Mouse (Mus musculus) c-Kit-negative CD71-positive TER-119-positive erythroid progenitor cells, embryonic 14.5 days (primary cell): ENCODE data around the gene Golgb1.

ENCODE experiments used
- DNase-seq: peaks from one replicate; pipeline ENCODE4 v3.0.0-alpha.2; 2013; ENCODE audit warnings: low read depth, low spot score

Gene Golgb1

GRCm38 (mm10) chr16:36918505-36918904 is 43.6 kb downstream of the Golgb1 start:
- no peak for DNase-seq

- DNase-seq: no peak
Measured at GRCm38 (mm10) chr16:36920410-36920809, 45.5 kb downstream of the Golgb1 start.

- DNase-seq: no peak
Measured at GRCm38 (mm10) chr16:36921067-36921613, 46.2 kb downstream of the Golgb1 start.

GRCm38 (mm10) chr16:36921980-36922379 is 47.0 kb downstream of the Golgb1 start:
- no peak for DNase-seq

- no peak for DNase-seq
Measured at GRCm38 (mm10) chr16:36924312-36924711, 49.4 kb downstream of the Golgb1 start.

DNA sequence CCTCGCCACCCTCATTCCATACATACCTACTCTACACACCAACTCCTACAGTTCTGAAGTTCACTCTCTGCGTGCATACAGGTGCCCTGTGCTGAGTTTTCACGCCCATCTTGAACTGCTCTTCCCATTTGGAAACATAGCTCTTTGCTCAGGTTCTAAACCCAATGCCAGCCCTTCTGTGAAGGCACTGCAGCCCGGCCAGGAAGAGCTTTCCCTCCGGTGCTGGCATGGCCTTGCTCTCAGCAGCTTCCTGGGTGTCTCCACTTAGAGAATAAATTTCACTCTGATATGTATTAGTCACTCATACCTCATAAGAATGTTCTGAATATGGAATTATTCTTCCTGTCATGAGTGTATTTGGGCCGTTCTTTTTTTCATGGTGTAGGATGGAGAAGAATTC is 50.4 kb downstream of the Golgb1 start:
- no peak for DNase-seq

DNA sequence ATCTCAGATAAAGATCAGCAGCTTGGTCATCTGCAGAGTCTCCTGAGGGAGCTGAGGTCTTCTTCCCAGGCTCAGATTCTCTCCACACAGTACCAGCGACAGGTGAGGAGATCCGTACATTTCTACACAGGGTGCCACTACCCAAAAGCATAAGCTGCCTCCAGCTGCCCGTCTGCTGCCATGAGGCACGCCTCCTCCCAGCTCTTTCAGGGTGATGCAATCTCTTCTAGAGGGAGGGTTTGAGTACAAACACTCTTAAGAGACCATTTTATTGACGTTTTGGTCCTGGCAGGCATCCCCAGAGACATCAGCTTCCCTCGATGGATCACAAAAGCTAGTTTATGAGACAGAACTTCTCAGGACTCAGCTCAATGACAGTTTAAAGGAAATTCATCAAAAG is 50.9 kb downstream of the Golgb1 start:
- no peak for DNase-seq

- no peak for DNase-seq
Measured at GRCm38 (mm10) chr16:36926514-36927447, 51.8 kb downstream of the Golgb1 start.

GRCm38 (mm10) chr16:36927495-36928105 is 52.7 kb downstream of the Golgb1 start:
- DNase-seq: no peak

DNA sequence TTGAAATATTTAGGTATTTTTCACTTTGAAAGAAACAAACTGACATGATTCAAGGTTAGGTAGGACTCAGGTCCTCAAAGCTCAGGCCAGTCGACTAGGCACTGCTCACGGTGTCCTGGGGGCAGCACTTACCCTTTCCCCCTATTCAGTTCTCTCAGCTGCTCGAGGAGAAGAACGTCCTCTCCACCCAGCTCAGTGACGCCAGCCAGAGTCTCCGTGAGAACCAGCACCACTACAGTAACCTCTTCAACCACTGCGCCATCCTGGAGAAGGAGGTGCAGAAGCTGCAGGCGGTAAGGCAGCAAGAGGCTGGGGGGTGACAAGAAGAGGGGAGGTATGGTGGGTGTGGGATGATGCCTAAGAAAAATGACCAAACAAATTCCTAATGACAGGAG is 53.2 kb downstream of the Golgb1 start:
- no peak for DNase-seq

- no peak for DNase-seq
Measured at GRCm38 (mm10) chr16:36929216-36929615, 54.3 kb downstream of the Golgb1 start.

DNA sequence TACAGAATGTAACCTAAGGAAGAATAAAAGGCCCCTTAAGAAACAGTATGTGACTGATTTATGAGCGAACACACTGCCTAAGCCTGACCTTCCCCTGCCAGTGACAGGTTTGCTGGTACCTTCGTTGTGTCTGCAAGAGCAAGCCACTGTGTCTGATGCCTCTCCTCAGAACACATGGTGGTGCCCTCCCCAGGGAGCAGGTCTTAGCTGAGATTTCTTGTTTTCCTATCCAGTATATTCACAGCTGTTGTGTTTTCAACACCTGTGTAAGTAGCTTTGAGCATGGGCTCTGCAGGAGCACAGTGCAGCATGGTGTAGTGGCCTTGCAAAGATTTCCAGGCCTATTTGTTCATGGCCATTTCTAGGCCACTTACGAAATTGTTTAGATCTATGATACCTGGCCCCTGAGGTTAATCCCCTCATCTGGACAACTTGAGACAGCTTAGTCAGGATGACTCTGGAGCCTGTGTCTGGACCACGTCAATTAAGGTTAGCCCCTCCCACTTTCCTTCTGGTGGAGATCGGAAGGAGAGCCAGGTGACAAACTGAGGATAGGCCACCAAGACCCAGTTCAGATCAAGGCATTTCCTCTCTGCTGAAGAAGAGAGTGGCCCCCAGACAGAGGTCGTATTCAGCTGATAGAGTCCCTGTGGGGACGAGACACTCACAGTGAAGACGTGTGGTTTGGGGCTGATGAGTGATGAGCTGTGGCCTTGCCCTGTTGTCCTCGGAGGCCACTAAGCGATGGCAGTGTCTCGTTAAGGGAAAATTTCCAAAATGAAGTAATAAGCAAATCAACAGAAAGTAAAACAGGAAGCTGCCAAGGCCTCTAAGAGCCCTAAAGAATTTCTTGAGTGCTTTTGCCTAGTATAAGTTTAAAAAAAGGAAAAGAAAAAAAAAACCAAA is 55.5 kb downstream of the Golgb1 start:
- DNase-seq: no peak

DNA sequence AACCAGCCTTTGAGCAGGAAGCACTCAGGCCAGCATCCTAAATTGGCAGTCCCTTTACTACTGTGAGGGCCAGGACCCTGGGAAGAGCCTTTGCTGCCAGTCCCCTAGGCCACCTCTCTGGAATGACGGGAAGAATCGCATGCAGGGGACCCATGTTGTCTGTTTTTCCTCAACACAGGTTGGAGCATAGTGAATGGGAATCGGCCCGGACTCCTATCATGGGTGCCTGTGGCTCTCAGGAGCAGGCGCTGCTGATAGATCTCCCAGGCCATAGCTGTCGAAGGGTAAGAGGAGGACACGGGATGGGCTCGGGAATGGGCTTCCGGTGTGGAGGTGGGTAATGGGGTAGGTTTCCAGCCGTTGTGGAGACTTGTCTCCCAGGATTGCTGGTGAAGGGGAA is 56.4 kb downstream of the Golgb1 start:
- no peak for DNase-seq

DNA sequence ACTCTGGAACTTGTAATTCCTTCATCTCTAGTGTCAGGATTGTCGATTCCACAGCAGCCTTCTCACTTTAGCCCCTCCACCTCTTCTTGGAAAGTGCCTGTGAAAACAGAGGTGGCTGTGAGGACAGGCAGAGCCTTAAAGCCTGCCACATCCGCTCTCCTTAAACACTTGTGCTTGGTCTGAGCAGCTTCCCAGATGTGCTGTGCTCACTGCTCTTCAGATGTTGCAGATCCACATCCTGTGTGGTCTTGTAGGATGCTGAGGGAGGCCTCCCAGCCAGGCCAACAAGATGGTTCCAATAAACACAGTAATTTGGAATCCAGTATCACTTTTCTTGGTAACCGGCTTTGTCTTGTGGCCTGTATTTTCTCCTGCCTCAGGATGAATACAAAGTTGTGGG is 57.0 kb downstream of the Golgb1 start:
- no peak for DNase-seq

GRCm38 (mm10) chr16:36932546-36932945 is 57.6 kb downstream of the Golgb1 start:
- DNase-seq: no peak

GRCm38 (mm10) chr16:36934131-36934840 is 59.3 kb downstream of the Golgb1 start:
- no peak for DNase-seq

- no peak for DNase-seq
Measured at GRCm38 (mm10) chr16:36934841-36935620, 60.1 kb downstream of the Golgb1 start, which contains the start of gene Hcls1. TSS of gene Hcls1 (plus strand) at chr16:36934983.

DNA sequence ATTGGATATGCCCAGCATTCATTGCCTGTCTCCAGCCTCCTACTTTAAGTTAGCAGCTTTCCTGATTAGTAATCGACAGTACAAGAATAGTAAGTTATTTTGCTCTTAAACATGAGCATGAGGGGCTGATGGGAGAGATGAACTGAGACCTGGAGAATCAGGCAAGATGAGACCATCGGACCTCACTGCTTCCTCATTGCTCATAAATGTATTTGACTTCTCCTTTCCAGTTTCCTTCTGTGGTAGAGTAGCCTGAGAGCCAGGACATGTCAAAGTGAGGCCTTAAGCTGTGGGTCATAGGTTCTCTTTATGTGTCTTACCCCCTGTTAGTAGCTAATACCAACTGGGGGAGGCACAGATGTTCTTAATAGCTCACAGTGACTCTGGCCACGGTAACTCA is 60.9 kb downstream of the Golgb1 start:
- DNase-seq: no peak

- DNase-seq: no peak
Measured at GRCm38 (mm10) chr16:36941137-36941727, 66.3 kb downstream of the Golgb1 start.

DNA sequence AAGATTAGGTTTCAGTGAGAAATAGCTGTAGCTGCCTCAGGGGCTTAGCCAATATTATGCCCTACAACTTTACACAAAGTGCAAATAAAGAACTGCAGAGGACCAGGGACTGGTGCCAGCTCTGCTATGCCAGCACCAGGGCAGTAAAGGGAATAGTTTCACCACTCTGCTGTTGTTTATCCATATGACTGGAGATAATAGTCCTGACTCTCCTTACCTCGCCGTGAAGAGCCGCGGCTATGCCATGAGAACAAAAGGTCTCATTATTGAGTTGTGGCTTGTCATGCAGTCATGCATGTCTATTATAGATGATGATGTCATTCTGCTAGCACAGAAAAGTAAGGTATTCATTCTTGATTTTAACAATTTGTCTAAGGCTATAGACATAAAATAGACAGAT is 67.0 kb downstream of the Golgb1 start:
- no peak for DNase-seq
